Mouse (Mus musculus): ENCODE results near the gene Hp. TPM values are rescaled to one million over a fixed set of nuclear protein-coding genes. Genes with fewer than 3 reads are reported as not detected.

Gene Hp
- polyA plus RNA-seq, 1 experiment from 2014 or later, result 703 TPM

- Histone ChIP-seq H3K9ac (replicated peaks; ENCODE audit: low read depth) (peak within 1 kb of the TSS; percentile 74), H3K4me3 (ENCODE audit: low read depth, low read length) (peak within 1 kb of the TSS; percentile 60), H3K4me2 (replicated peaks; ENCODE audit: low read depth, low read length) (peak within 1 kb of the TSS; percentile 83), H3K4me1 (ENCODE audit: insufficient read depth, low read depth, low read length) (0 out of 2 replicates have a peak, but pooled peaks cover 11% of the 10 kb centered on the region), H3K9me3 (ENCODE audit: low read length) (no peaks in the 10 kb centered on the region), H3K27ac (ENCODE audit: low read length) (peak within 1 kb of the TSS; percentile 97), H3K27me3 (replicated peaks; ENCODE audit: insufficient read depth, low read length) (no peaks in the 10 kb centered on the region), H3K36me3 (ENCODE audit: insufficient read depth, low read length) (peaks cover 5% of the 10 kb centered on the region; the same call in 1 of the 2 replicates)
- TF ChIP-seq CTCF (IDR thresholded peaks at IDR 0.05), result peak; percentile 48
- TF ChIP-seq EP300 (IDR thresholded peaks at IDR 0.05), result 0 out of 2 replicates have a peak, but pooled peaks have one; percentile 59
- peak; percentile 97 for DNase-seq (ENCODE audit: low spot score)
- ATAC-seq, result peak; percentile 99
- under 1% methylated on average over 42 of the region's 42 CpGs for WGBS
Observed at GRCm38 (mm10) chr8:109608271-109609152, 29.5 kb upstream of the Hp start, which contains the start of gene Dhodh. Dhodh (minus strand) TSS chr8:109608673.

- no peak overlapping the region for H3K27ac ChIP-seq (ENCODE audit: low read length)
- no peak for ATAC-seq
- WGBS, result 8% methylated on average over 12 of the region's 12 CpGs
Observed at GRCm38 (mm10) chr8:109607650-109608049, 28.7 kb upstream of the Hp start.

GRCm38 (mm10) chr8:109606725-109607124 lies 27.8 kb upstream of the Hp start:
- Histone ChIP-seq H3K36me3 (ENCODE audit: insufficient read depth, low read length) (peaks cover 5% of the 10 kb centered on the region; the same call in 1 of the 2 replicates), H3K27me3 (replicated peaks; ENCODE audit: insufficient read depth, low read length) (no peaks in the 10 kb centered on the region), H3K4me2 (replicated peaks; ENCODE audit: low read depth, low read length) (no peak overlapping the region), H3K9me3 (ENCODE audit: low read length) (no peaks in the 10 kb centered on the region), H3K4me3 (ENCODE audit: low read depth, low read length) (no peak overlapping the region), H3K9ac (replicated peaks; ENCODE audit: low read depth) (no peak overlapping the region), H3K27ac (ENCODE audit: low read length) (no peak overlapping the region), H3K4me1 (ENCODE audit: insufficient read depth, low read depth, low read length) (0 out of 2 replicates have a peak, but pooled peaks cover 11% of the 10 kb centered on the region)
- DNase-seq (ENCODE audit: low spot score), result no peak
- 76% methylated on average over 2 of the region's 2 CpGs for WGBS
- no peak for ATAC-seq
- TF ChIP-seq CTCF (IDR thresholded peaks at IDR 0.05) (no peak), EP300 (IDR thresholded peaks at IDR 0.05) (no peak)

More at GRCm38 (mm10) chr8:109607650-109608049, 28.7 kb upstream of the Hp start:
- H3K4me3 ChIP-seq (ENCODE audit: low read depth, low read length), result peak overlapping the region; percentile 60
- no peak for DNase-seq (ENCODE audit: low spot score)
- TF ChIP-seq CTCF (IDR thresholded peaks at IDR 0.05) (no peak), EP300 (IDR thresholded peaks at IDR 0.05) (no peak)
- H3K9me3 ChIP-seq (ENCODE audit: low read length), result no peaks in the 10 kb centered on the region
- H3K4me1 ChIP-seq (ENCODE audit: insufficient read depth, low read depth, low read length), result 0 out of 2 replicates have a peak, but pooled peaks cover 11% of the 10 kb centered on the region
- no peaks in the 10 kb centered on the region for H3K27me3 ChIP-seq (replicated peaks; ENCODE audit: insufficient read depth, low read length)
- peak overlapping the region; percentile 83 for H3K4me2 ChIP-seq (replicated peaks; ENCODE audit: low read depth, low read length)
- peaks cover 5% of the 10 kb centered on the region; the same call in 1 of the 2 replicates for H3K36me3 ChIP-seq (ENCODE audit: insufficient read depth, low read length)
- peak overlapping the region; percentile 74 for H3K9ac ChIP-seq (replicated peaks; ENCODE audit: low read depth)

GRCm38 (mm10) chr8:109595854-109596253 lies 16.9 kb upstream of the Hp start:
- WGBS, result 51% methylated on average over 8 of the region's 8 CpGs
- Histone ChIP-seq H3K9me3 (ENCODE audit: low read length) (no peaks in the 10 kb centered on the region), H3K4me3 (ENCODE audit: low read depth, low read length) (no peak overlapping the region), H3K36me3 (ENCODE audit: insufficient read depth, low read length) (no peaks in the 10 kb centered on the region), H3K27me3 (replicated peaks; ENCODE audit: insufficient read depth, low read length) (no peaks in the 10 kb centered on the region), H3K4me1 (ENCODE audit: insufficient read depth, low read depth, low read length) (no peaks in the 10 kb centered on the region), H3K4me2 (replicated peaks; ENCODE audit: low read depth, low read length) (no peak overlapping the region), H3K27ac (ENCODE audit: low read length) (no peak overlapping the region), H3K9ac (replicated peaks; ENCODE audit: low read depth) (no peak overlapping the region)
- ATAC-seq, result peak; percentile 53
- peak; percentile 67 for DNase-seq (ENCODE audit: low spot score)
- TF ChIP-seq EP300 (IDR thresholded peaks at IDR 0.05) (no peak), CTCF (IDR thresholded peaks at IDR 0.05) (peak; percentile 94)

DNA sequence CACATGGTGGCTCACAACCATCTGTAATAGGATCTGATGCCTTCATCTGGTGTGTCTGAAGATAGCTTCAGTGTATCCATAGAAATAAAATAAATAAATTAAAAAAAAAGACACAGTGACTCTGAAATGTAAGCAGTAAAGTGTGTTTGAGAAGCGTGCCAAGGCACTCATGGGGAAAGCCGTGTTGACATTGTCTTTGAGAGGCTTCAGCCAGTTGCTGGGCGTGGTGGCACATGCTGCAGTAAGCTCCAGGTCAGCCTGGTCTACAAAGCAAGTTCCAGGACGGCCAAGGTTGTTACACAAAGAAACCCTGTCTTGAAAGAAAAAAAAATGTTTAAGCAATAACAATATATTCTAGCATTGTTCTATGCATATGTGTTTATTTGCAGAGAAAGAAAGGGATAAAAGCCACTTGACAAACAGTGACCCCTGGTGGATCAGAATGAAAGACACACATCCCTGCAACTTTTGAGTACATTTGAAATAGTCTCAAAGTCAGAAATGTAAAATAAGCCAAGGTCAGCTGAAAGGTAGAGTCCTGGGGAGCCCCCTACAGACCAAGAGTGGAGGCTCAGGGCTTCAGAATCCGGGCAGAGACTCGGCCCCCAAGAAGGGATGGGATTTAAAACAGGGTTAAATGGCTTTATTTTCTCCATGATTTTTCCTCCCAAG lies 14.3 kb upstream of the Hp start:
- peak; percentile 79 for ATAC-seq
- Histone ChIP-seq H3K9ac (replicated peaks; ENCODE audit: low read depth) (no peak overlapping the region), H3K4me3 (ENCODE audit: low read depth, low read length) (no peak overlapping the region), H3K27me3 (replicated peaks; ENCODE audit: insufficient read depth, low read length) (no peaks in the 10 kb centered on the region), H3K9me3 (ENCODE audit: low read length) (no peaks in the 10 kb centered on the region), H3K4me1 (ENCODE audit: insufficient read depth, low read depth, low read length) (no peaks in the 10 kb centered on the region), H3K36me3 (ENCODE audit: insufficient read depth, low read length) (no peaks in the 10 kb centered on the region), H3K4me2 (replicated peaks; ENCODE audit: low read depth, low read length) (no peak overlapping the region), H3K27ac (ENCODE audit: low read length) (no peak overlapping the region)
- WGBS, result 47% methylated on average over 6 of the region's 6 CpGs
- peak; percentile 84 for DNase-seq (ENCODE audit: low spot score)
- TF ChIP-seq CTCF (IDR thresholded peaks at IDR 0.05) (peak; percentile 71), EP300 (IDR thresholded peaks at IDR 0.05) (peak; percentile 54)

- DNase-seq (ENCODE audit: low spot score), result no peak
- 79% methylated on average over 5 of the region's 5 CpGs for WGBS
- Histone ChIP-seq H3K27me3 (replicated peaks; ENCODE audit: insufficient read depth, low read length) (no peaks in the 10 kb centered on the region), H3K4me2 (replicated peaks; ENCODE audit: low read depth, low read length) (no peak overlapping the region), H3K36me3 (ENCODE audit: insufficient read depth, low read length) (no peaks in the 10 kb centered on the region), H3K9me3 (ENCODE audit: low read length) (no peaks in the 10 kb centered on the region), H3K27ac (ENCODE audit: low read length) (no peak overlapping the region), H3K4me3 (ENCODE audit: low read depth, low read length) (no peak overlapping the region), H3K9ac (replicated peaks; ENCODE audit: low read depth) (no peak overlapping the region), H3K4me1 (ENCODE audit: insufficient read depth, low read depth, low read length) (no peaks in the 10 kb centered on the region)
- ATAC-seq, result no peak
- TF ChIP-seq EP300 (IDR thresholded peaks at IDR 0.05) (no peak), CTCF (IDR thresholded peaks at IDR 0.05) (no peak)
Observed at GRCm38 (mm10) chr8:109592164-109592563, 13.2 kb upstream of the Hp start.

All from lung, postnatal 0 days (tissue).